Mouse (Mus musculus): ENCODE measurements at regions not wholly inside any gene's neighbourhood (a gene's known extent, or its start where the extent isn't known, plus 50 kb on each side); places are given as distances from the start of the nearest gene placed in this dataset.
A peak's percentile ranks its signal among the peaks of the same experiment; 100 is the strongest.

GRCm38 (mm10) chr9:61695381-61695791 is 219.0 kb downstream of the Rplp1 start:
- TF ChIP-seq POLR2A (IDR thresholded peaks at IDR 0.05; ENCODE audit: borderline replicate concordance, extremely low read depth, insufficient read depth, insufficient read length, poor library complexity, severe bottlenecking) (no peak), CTCF (IDR thresholded peaks at IDR 0.05; ENCODE audit: borderline replicate concordance, extremely low read depth, insufficient read depth, insufficient read length) (peak; percentile 16; the same call in 1 of the 2 replicates)

Measured in brain, embryonic 14.5 days (tissue).